Mouse (Mus musculus): ENCODE measurements around the gene Qtrt2.
A peak's percentile ranks its signal among the peaks of the same experiment; 100 is the strongest.

The Qtrt2 gene

DNA sequence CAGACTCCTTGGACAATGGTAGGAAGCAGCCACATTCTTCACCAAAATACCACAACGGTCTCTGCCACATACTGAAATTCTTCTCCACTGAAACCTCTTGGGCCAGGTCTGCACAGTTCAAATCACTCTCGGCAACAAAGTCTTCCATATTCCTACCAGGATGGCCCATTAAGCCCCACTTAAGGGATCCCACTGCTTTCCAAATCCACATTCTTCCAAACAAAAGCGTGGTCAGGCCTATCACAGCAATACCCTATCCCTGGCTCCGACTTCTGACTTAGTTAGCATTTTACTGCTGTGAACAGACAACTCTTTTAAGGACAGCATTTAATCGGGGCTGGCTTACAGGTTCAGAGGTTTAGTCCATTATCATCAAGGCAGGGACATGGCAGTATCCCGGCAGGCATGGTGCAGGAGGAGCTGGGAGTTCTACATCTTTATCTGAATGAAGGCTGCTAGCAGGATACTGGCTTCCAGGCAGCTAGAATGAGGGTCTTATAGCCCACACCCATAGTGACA lies at the start of gene Qtrt2:
TSS of gene Qtrt2 (minus strand) at position 469 of the 519 bp plus-strand sequence.
- no peak for DNase-seq

DNA sequence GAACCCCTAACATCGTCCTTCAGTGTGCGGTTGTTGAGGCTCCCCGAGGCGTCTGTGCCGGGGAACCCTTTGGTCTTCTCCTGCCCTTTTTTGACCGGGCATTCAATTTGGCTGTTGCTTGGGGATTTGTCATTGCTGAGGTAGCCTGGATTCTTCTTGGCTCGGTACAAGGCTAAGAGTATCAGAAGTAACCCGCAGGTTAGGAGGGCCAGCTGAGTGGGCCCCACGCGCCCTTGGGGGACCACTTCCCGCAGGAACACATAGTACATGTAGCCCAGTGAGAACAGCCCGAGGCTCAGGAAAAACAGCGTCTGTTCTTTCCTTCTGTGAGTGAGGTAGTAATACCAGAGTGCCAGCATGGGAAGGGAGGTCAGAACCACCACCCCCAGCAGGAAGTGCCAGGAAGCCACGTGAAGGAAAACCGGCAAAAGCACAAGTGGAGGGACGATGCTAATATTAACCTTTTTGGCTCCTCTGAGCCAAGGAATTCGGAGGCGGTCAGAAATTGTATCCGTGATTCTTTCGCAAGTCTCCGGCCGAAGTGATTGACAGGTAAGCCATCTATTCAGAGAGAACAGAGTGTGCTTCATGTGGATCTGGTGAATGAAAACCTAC lies 47.1 kb upstream of the Qtrt2 start:
- no peak for DNase-seq

DNA sequence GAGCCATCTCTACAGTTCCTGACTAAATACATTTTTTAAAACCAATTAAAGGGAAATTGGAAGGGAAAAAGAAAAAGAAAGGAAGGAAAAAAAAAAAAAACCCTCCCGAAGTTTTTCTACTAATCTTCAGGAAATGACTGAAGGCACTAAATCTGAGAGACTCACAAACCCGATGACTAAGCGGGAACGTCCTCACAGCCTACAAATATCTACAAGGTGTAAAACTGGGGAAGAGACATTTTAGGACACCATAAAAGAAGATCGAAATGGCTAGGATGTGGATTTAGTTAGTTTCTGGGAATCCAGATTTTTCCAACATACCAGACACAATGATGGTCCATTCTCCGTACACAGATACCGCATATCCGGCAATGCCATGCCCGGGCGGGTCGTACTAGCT lies 46.5 kb upstream of the Qtrt2 start:
- DNase-seq: no peak

DNA sequence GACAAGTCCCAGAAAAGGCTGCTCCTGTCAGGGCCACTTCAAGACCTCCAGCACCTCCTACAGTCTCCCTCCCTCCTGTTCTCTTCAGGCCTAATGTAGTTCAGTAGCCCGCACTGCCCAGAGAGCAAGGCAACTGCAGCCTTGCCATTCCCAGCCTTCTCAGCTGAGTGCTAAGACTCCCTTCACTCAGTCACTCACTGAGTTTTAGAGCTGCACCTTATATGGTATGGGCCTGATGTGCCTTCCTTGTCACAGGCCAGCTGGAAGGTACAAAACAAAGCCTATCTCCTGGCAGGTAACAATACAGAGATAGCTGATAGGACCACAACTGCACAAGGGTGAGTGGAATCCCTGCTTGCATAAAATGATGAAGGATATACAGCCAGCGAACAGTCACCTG lies 45.8 kb upstream of the Qtrt2 start:
- DNase-seq: no peak

DNA sequence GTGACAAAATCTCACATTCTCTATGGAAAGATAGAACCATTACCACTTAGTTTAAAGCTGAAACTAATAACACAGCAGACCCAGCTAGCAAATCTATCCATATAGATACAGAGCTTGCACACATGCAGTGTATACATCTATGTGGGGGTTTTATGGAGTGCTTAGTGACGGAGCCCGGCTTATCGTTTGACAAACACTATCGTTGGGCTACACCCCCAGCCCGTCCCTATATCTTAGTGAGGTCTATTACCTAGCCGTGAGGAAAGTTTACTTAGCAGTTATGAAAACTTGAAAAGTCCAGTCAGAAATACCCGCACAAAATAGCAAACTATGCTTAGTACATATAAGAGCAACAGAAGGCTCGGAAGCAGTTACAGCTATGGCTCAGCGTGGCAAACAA lies 45.1 kb upstream of the Qtrt2 start:
- no peak for DNase-seq

DNA sequence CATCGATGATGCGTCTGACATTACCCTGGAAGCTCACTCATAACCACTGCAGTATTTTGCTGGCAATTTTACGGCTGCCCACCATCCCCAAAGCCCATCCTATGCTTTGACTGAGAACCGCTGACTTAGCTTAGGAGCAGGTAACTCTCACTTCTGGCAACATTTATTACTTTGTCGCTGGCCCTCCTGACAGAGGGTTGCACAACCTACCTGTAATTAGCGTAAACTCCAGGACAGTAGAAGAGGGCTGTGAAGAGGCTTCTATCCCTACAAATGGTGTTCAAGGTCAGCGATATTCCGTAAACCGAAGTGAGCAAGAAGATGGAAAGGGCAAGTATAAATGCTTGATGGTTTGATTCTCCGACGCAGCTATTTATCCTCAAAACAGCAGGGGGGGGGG lies 44.6 kb upstream of the Qtrt2 start:
- no peak for DNase-seq

DNA sequence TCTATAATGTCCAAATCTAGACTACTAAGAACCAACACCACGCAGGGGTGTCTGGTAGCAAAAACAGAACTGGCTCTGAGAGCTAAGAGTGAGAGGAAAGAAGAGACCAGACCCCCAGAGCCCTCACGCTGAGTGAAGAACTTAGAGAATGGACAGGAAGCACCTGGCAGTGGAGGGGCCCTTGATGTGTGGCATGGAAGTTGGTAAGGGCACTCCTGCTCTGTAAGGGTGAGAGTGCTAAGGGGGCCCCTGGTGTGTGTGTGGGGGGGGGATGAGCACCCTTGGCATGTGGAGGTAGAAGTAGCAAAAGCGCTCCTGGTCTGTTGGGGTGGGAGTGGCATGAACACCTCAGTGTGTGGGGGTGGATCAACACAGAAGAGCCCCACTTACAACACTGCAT lies 43.8 kb upstream of the Qtrt2 start:
- no peak for DNase-seq

DNA sequence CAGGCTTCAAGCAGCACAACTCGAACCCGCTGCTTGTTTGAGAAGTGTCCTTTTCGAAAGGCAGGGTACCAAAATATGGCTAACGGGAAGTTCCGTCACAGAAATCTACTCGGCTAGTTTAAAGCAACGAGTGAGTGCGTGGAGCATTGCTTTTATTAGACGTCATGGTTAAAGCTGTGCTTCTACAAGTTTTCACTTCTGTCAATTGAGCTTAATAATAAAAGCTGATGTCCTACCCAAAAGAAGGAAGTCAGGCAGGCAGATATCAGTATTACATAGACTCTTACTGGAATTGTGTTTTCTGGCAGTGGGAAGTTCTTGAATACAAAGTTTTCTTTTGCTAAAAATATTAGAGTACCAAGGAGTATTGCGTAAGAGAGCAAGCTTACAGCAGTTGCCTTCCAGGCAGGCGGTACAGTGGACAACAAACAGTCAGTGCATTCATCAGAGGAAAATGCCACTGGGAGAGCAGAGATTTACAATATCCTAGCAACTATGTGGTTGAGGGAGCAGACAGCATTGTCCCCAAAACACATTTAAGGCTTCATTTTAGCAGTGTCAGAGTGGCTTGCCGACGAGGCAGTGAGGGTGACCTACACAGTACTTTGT lies 39.3 kb upstream of the Qtrt2 start:
- DNase-seq: peak; percentile 9

DNA sequence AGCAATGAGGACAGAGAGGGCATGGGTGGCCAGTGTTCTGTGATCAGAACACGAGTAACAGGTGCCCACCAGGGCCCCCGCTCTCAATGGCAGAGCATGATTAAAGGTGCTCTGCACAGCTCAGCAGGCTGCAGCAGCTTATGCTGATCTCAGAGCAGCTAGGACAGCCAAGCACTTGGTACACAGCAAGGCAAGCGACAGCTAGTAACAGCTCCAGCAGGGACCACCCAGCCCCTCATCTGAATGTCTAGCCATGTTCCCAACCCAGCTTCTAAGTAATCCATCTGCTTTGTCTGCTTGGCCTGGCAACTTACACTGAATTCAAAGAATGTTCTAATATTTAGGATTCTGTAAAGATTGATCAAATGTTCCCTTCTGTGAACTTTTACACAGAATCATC lies 37.2 kb upstream of the Qtrt2 start:
- no peak for DNase-seq

DNA sequence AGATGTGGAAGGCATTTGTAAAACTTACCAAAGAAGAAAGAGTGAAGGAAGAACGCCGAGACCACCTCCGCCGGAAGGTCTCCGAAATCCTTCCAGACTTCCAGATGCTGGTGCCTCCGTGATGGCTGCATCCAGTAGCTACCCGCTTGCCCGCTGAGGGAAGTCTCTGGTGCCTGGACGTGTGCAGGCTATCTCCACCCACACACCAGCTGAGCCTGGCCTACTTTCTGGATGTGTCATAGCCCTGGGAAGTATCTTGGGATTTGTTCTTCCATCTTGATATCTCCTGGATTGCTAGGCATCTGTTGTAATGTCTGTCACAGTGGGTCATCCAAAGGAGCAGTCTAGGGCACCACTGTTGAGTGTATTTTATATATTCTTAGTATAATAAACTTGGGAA lies 36.7 kb upstream of the Qtrt2 start:
- DNase-seq: no peak

DNA sequence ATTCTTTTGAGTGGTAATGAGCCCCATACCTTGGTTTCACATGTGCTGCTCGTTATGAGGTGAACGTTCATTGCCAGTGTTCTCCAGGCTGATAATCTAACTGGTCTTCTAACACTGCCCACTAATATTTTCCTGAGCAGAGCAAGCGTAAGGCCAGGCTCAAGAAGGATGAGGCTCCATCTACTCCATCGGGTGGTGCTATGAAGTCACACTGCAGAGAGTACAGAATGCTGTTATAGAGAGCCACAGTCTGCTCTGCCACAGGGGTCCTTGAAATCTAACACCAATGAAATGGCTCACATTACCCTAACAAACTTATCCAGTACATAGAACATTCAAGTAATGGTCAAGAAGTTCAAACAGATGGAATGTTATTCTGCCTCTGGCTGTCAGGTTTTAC lies 31.4 kb upstream of the Qtrt2 start:
- no peak for DNase-seq

DNA sequence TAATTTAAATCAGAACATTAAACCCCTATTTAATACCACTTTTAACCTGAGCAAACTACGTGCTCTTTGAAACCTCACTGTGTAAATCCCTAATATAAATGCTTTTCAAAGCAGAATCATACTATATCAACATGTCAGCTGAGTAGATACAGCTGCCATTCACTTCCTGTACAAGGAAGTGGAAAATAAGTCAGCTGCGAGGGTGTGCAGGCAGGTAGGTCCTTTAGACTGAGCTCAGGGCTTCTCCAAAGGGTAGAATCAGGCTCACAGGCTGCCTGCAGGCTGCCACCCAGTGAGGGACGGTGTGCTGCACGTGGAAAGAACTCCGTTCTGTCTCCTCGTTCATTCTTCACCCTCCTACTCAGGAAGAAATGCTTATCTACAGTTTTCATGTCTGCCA lies 28.3 kb upstream of the Qtrt2 start:
- no peak for DNase-seq

DNA sequence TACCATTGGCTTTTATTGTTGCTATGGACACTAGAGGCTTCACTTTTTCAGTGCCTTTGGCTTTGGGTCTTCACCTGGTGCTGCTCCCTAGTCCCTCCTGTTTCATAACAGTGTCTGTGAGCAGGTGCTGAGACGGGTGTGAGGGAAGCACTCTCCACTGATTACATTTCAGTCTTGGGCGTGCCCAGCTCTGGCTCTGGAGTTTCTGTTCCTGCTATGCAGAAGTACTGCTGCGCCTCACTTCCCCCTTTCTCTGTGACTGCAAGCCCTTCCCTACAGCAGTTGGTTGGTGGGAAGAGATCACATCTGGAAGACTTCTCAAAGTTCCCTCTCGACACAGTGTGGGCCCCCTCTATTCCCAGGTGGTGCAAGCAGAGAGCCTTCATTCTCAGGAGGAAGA lies 25.0 kb upstream of the Qtrt2 start:
- no peak for DNase-seq

DNA sequence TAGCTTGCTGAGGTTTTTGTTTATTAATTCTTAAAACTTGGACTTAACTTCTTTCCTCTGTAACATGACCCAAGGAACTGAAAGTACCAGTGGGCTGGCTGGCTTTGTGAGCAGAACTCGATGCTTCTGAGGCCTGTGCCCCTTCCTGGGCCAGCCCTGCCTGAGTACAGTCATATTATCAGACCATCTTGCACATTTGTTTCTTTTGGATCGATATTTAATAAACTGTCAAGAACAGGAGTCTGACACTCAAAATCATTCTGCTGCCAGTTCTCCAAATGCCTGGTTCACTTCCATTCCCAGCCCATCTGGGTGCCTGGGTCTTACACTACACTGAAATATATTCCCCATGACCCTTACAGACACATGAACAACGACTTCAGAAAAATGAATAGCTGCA lies 19.3 kb upstream of the Qtrt2 start:
- no peak for DNase-seq

DNA sequence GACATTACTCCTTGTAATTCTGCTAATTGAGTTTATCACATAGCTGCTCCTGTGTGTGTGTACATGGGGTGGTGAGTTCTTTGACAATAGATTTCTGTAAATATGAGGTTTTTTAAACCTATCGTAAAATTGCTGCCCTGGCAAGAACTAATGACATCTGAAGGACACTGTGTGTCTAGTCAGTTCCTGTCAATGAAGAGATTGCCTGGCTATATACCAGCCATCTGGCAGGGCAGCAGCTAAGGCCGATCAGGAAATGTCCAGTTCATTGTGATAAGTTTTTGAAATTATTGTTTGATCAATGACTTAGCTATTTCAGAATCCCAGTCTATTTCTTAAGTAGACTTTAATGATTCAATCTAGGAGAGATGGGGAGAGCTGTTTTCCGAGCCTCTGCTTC lies 18.7 kb upstream of the Qtrt2 start:
- no peak for DNase-seq

DNA sequence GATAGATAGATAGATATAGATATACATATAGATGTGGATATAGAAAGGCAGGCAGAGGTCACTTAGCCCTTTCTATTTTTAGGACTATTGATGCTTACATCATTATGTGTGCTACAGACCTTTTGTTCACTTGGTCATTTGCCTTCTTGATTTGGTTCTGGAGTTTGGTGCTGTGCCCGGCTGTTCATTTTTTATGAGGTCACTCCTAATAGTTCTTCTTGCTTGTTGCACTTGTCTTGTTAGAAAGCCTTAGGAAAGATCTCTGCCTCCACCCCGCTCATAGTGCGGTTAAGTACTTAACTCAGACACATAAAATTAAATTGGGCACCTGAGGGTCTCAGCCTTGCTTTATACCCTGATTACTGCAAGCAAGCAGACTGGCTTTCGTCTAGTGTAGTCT lies 14.2 kb upstream of the Qtrt2 start:
- DNase-seq: no peak

DNA sequence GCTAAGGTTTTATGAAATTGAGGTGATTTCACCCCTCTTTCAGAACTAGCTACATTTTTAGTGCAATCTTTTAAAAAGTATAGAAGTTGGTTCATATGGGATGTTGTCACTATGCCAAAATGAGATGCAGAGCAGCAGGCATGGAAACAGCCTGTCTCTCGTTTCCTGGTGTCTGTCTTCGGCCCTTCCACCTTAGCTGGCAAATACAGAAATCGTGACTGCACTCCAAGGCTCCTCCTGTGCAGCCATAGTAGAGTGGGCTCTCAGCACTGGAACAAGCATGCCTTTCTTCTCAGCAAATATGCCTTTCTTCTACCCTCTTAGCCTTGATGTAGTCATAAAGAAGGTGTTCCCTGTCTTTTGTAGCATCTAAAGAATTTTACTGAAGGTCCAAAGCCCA lies 9.3 kb upstream of the Qtrt2 start:
- no peak for DNase-seq

DNA sequence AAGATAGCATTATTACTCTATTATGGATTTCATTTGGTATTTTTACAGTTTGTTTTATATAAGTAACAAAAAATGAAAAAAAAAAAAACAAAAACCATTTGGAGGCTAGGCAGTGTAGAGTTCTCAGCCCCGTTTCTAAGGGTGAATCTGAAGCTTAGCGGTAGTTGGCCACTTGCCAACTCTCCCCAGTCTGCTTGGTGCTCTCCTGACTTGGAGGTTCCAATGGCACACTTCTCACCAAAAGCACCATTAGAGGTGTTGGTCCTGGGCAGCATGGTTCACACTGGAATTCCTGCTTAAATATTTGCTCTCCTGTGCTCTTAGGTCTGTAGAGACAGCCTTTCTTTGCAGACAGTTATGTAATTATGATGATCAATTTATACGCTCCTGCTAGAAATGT lies 8.8 kb upstream of the Qtrt2 start:
- peak; percentile 9 for DNase-seq

DNA sequence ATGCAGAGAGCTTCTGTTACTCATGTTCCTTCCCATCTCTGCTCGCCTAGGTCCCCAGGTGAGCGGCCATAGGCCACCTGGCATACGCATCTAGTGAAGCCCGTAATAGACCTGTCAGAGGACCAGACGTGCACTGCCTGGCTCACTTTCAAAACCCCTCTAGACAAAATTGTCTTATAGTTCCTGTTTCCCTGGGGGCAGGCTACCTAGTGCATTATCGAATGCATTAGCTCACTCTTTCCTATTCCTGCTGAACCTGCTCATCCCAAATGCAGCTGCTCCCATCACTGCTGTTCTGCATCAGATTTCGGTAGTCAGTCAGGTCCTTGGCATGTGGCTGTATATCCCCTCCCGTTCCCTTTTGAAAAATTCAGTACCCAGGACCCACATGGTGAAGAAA lies 8.2 kb upstream of the Qtrt2 start:
- DNase-seq: no peak

DNA sequence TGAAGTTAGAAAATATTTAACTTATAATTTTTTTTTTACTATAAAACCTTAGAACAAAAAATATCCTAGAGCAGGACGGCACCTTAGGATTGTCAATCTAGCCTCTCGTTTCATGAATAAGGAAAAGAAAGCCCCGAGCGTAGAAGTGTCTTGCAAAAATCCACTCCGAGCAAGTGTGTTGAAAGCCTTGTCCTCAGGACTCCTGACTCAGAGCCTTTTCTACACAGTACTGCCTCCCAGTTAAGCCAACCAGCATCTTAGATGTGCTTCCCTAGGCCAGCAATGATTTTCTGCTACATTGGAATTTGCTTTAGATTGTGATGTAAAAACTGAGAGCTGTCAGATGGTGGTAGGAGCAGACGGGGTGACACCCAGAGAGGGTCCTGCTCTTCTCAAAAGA lies 6.4 kb upstream of the Qtrt2 start:
- no peak for DNase-seq

DNA sequence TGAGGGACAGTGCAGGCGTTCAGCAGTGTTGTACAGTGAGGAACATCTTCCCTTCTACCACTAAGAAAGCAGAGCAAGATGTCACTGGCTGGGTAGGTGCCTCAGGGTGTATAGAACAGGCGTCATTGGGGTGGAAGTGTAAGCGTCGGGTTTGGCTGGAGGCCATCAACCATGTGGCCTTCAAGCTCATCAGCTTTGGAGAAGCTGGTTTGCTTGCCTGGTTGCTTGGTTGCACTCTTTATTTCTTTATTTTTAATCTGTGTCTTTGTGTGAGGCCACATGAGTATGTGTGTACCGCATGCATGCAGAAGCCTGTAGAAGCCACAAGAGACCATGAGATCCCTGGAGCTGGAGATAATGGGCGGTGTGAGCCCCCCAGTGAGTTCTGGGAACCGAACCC lies 5.7 kb upstream of the Qtrt2 start:
- no peak for DNase-seq

DNA sequence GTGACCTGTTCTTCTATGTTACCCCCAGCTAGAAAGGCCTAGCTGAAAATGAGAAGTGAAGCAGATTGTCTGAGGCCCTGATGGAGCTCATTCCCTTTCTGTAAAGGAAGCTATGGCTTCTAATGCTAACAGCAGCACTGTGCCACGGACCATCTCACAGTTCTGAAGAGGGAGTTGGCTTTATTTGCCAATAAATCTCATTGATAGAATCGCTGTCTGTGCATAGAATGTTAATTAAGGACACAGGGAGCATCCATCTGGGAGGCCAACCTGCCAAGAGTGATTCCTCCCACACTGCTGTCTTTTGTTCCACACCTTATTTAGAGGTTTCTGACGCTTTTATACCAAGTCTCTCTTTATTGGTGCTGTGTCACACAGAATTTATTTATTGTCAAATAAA lies 4.9 kb upstream of the Qtrt2 start:
- DNase-seq: no peak

DNA sequence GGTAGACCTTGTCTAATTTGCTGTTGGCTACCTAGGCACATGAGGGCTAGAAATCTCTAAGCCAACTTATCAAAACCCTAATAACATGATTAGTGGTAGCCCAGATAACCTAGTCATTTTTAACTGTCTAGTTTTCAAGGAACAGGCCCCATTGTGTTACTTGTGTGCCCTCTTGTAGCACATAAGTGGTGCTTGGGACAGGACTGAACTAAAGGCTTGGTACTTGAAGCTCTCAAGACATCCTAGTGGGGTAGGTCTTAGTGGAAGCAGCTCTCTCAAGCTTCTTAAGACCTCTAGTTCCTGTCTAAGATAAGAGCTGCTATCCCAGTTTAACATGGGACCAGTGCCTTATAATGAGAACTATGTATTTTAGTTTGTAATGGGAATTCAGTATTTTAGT lies 4.0 kb upstream of the Qtrt2 start:
- no peak for DNase-seq

DNA sequence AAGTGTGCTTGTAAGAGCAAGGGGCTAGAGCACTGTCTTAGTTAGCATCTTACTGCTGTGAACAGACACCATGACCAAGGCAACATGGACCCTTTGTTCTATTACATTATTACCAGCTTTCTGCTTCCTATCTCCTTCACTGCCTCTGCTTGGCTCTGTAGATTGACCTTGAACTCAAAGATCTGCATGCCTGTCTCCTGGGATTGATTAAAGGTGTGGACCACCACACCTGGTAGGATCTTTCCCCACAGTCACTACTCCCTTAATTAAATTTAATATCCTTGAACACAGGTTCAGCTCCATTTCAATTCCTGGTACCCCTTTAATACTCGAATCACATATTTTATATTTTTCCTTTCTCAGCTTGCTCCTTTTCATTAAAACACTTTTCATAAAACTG lies 763 bp downstream of the Qtrt2 start:
- no peak for DNase-seq

DNA sequence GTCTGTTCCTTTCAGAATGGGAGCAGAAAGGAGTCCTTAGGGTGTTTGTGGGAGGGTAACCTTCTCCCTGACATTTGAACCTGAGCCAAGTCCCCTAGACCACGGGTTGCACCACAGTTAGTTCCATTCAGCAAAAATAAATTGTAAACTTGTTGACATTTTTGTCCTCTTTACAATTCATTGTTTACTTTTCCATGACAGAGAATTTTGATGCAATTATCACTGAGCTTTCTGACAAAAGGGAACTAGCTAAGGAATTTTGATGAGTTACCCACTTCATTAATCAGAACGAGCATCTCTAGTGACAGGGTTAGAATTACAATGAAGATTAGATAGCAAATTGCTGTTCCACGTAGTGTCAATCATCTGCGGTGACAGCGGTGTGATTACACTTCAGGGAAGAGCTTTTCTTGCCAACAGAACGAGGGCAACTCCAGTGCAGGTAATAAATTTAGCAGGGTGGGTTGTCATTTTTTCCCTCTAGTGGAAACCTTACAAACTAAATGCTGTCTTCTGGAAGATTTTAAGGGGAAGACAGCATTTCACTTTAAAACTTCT lies 1.5 kb downstream of the Qtrt2 start:
- DNase-seq: no peak
